Mouse (Mus musculus) left cerebral cortex, postnatal 25 days (tissue): ENCODE measurements around the gene Tbx6. TPM values are rescaled to one million over a fixed set of nuclear protein-coding genes. Genes with fewer than 3 reads are reported as not detected.

Experiments
- DNase-seq, 2 experiments: peaks; one replicate each; pipeline ENCODE4 v3.0.0; 2022; ENCODE audit warnings: low spot score in 2 of 2, mixed read lengths in 1 of 2
- intact Hi-C: fragments of 180-260 bp; cut with DNase I; formaldehyde crosslinking; loops from one replicate; pipeline ENCODE4 v1.15.1; 2025
- total RNA-seq, 2 experiments: library from RNA; stranded (reverse); gene quantifications; 2 replicates each; pipeline ENCODE4 v1.2.3; 2021

Gene Tbx6
- total RNA-seq, 2 experiments from 2014 or later, result 0.87 TPM; not detected in 1

GRCm38 (mm10) chr7:126789141-126789540, 7.9 kb downstream of the Tbx6 start:
- intact Hi-C loops, result no loop called here

GRCm38 (mm10) chr7:126791851-126792720, 10.8 kb downstream of the Tbx6 start, which contains the start of gene Ppp4c:
Gene Ppp4c (minus strand): TSS chr7:126792496.
- peak; percentile 97 to 98 for DNase-seq
- intact Hi-C loops, result no loop called here

More at GRCm38 (mm10) chr7:126789141-126789540, 7.9 kb downstream of the Tbx6 start:
- no peak for DNase-seq

- intact Hi-C loops, result no loop called here
- DNase-seq, result no peak
These were observed 11.6 kb downstream of the Tbx6 start for GRCm38 (mm10) chr7:126792721-126793443.

- no peak for DNase-seq
- intact Hi-C loops, result no loop called here
These were observed 12.4 kb downstream of the Tbx6 start for GRCm38 (mm10) chr7:126793456-126794270.

GRCm38 (mm10) chr7:126794271-126794605, 13.0 kb downstream of the Tbx6 start:
- intact Hi-C loops, result no loop called here
- DNase-seq, result no peak

- peak in 1 of 2 experiments; percentile 29 for DNase-seq
These were observed 14.4 kb downstream of the Tbx6 start for GRCm38 (mm10) chr7:126795387-126796317.

GRCm38 (mm10) chr7:126796350-126796932, 15.2 kb downstream of the Tbx6 start:
- DNase-seq, result peak; percentile 37 to 73
- intact Hi-C loops, result loop anchor here (5.0 kb wide), 1 partner anchor 294 kb away; the partner anchor contains the start of gene Atxn2l

More at GRCm38 (mm10) chr7:126795387-126796317, 14.4 kb downstream of the Tbx6 start:
- intact Hi-C loops, result loop anchor here (5.0 kb wide), 1 partner anchor 293 kb away; the partner anchor contains the start of gene Atxn2l

- peak in 1 of 2 experiments; percentile 26 for DNase-seq
- intact Hi-C loops, result loop anchor here (2.0 to 5.0 kb wide), 3 partner anchors 21 to 295 kb away; partner anchors contain the start of genes Atxn2l and Ypel3
These were observed 16.3 kb downstream of the Tbx6 start, which contains the start of gene Fam57b for GRCm38 (mm10) chr7:126797411-126798126. Gene Fam57b (plus strand): TSS chr7:126797668.

- peak in 1 of 2 experiments; percentile 50 for DNase-seq
- intact Hi-C loops, result loop anchor here (1.0 to 5.0 kb wide), 4 partner anchors 22 to 296 kb away; partner anchors contain the start of genes Atxn2l, Maz and Ypel3
These were observed 17.1 kb downstream of the Tbx6 start for GRCm38 (mm10) chr7:126798127-126799049.

GRCm38 (mm10) chr7:126799050-126799467, 17.8 kb downstream of the Tbx6 start:
- peak; percentile 95 to 99 for DNase-seq
- intact Hi-C loops, result loop anchor here (1.0 to 5.0 kb wide), 4 partner anchors 22 to 297 kb away; partner anchors contain the start of genes Atxn2l, Maz and Ypel3

GRCm38 (mm10) chr7:126799468-126800268, 18.4 kb downstream of the Tbx6 start:
- intact Hi-C loops, result loop anchor here (1.0 to 5.0 kb wide), 4 partner anchors 23 to 297 kb away; partner anchors contain the start of genes Atxn2l, Maz and Ypel3
- DNase-seq, result peak in 1 of 2 experiments; percentile 89

GRCm38 (mm10) chr7:126800269-126801056, 19.2 kb downstream of the Tbx6 start:
- intact Hi-C loops, result no loop called here
- peak in 1 of 2 experiments; percentile 79 for DNase-seq

GRCm38 (mm10) chr7:126801057-126801422, 19.8 kb downstream of the Tbx6 start:
- intact Hi-C loops, result no loop called here
- no peak for DNase-seq

GRCm38 (mm10) chr7:126802134-126802889, 21.0 kb downstream of the Tbx6 start:
- intact Hi-C loops, result no loop called here
- DNase-seq, result no peak
